Mouse (Mus musculus): ENCODE results near the gene Clk2. TPM values are rescaled to one million over a fixed set of nuclear protein-coding genes. Genes with fewer than 3 reads are reported as not detected.
"Not testable (repeated sequence)": the region's sequence is repeated elsewhere in the genome, so short reads cannot be mapped to it uniquely, and the experiment has no call there.

Gene Clk2
- total RNA-seq, 2 experiments from 2014 or later: 67.1 to 80.2 TPM

DNA sequence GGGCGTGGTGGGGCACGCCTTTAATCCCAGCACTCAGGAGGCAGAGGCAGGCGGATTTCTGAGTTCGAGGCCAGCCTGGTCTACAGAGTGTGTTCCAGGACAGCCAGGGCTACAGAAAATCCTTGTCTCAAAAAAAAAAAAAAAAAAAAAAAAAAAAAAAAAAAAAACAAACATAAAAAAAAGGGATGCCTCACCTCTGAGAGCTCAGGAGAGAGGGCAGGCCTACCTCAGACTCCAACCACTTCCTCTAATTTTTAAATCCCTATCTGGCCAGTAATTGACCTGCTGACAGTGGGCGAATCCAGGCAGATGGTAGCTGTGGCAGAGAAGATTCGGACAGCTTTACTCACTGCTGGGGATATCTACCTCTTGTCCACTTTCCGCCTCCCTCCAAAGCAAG, 51.8 kb downstream of the Clk2 start:
- ATAC-seq (replicated peaks; ENCODE audit: poor library complexity, severe bottlenecking): not testable (repeated sequence)

DNA sequence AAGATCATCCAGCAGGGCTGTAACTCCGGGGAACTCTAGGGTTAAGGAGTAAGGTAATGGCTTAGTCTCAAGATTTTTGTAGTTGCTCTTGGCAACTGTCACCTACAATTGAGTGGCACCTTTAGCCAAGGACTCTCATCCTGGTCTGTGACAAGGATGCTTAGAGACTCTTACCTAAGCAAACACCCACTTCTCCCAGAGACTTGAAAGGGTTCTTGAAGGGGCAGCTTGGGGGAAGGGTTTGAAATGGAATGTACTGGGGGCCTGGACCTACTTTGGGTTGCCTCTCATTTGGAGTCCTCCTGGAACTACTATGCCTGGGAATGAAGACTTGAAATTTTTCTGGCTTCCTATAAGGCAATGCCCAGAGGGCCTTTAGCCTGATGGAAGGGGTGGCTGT, 53.7 kb downstream of the Clk2 start:
- ATAC-seq (replicated peaks; ENCODE audit: poor library complexity, severe bottlenecking): no peak

DNA sequence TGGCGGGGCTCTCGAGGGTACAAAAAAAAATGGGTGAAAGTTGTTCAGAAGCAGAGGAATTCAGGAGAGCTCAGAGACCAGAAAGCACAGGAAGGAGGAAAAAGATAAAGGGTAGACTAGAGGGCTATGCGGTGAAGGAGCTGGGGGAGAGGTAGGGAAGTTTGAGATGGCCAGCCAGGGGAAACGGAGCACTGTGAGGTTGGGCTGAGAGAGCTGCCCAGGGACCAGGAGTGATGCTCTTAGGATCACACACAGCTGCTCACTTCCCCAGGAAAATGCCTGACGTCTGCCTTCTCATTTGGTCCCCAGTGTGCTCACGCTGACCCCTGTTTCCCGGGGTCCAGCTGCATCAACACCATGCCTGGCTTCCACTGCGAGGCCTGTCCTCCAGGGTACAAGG, 55.0 kb downstream of the Clk2 start:
- no peak for ATAC-seq (replicated peaks; ENCODE audit: poor library complexity, severe bottlenecking)

DNA sequence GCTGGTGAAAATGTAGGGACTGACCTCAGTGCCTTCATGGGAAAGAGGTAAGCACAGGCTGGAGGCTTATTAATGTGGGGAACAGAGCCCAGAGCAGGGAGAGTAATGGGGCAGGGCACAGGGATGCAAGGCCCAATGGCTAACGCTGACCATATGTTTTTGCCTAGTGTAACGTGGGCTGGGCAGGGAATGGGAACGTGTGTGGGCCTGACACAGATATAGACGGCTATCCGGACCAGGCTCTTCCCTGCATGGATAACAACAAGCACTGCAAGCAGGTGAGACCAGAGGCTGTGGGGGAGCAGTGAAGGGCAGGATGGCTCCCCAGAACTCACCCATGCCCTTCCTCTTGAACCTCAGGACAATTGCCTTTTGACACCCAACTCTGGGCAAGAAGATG, 56.6 kb downstream of the Clk2 start:
- no peak for ATAC-seq (replicated peaks; ENCODE audit: poor library complexity, severe bottlenecking)

DNA sequence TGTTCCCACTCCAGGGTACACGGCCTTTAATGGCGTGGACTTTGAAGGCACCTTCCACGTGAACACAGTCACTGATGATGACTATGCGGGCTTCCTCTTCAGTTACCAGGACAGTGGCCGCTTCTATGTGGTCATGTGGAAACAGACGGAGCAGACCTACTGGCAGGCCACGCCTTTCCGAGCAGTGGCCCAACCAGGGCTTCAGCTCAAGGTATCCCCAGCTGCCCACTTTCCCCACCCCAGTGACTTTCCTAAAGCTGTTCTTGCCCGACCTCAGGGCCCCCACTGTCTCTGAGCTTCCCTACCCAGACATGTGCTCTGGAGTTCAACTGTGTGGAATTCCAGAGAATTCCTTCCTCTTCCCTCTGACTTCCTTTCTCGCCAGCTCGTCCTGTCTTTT, 60.2 kb downstream of the Clk2 start:
- ATAC-seq (replicated peaks; ENCODE audit: poor library complexity, severe bottlenecking): no peak

DNA sequence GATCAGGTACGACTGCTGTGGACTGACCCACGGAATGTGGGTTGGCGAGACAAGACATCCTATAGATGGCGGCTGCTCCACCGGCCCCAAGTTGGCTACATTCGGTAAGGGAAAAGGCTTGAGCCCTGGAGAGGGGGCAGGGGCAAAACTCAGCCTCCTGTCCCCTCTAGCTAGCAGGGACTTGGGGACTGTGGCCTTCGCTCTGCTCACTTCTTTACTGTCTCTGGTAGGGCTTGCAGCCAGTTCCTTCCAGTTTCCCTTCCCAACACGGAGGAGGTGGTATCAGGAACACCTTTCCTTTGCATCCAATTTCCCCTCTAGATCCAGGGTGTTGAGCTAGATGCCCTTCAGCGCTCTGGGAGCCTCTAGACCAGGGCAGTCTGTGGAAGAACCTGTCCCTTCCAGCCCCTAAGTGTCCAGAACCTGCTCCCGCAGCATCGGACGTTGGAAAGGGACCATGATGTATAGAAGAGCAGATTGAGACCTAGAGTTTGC, 60.8 kb downstream of the Clk2 start:
- no peak for ATAC-seq (replicated peaks; ENCODE audit: poor library complexity, severe bottlenecking)

DNA sequence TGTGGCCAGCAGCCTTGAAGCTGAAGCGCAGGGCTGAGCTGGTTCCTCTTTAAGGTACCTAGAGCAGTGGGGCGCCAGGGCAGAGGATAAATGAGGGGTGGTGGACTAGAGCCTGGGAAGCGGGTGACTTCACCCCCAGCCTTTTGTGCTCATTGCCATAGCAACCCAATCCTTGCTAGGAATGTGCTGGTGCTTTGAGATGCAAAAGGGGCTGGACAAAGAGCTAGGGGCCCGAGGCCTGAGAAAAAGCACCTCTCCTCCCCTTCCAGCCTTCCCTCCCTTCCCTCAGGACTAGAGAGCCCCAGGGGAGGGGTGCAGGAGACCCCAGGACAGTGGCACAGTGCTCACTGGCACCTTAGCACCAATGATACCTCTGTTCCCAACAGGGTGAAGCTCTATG, 61.3 kb downstream of the Clk2 start:
- no peak for ATAC-seq (replicated peaks; ENCODE audit: poor library complexity, severe bottlenecking)

DNA sequence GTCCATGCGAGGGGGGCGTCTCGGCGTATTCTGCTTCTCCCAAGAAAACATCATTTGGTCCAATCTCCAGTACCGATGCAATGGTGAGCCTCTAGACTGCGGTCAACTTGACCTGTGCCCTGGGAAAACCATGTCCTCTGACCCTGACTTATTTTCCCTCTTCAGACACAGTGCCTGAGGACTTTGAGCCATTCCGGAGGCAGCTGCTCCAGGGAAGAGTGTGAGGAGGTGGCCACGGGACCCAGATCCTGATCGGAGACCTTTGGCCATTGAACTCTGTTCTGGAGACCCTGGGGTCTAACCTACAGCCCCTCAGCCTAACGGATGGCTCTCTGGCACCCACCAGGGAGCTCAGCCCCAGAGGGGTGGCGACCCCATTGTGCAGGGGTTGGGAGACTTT, 61.8 kb downstream of the Clk2 start:
- no peak for ATAC-seq (replicated peaks; ENCODE audit: poor library complexity, severe bottlenecking)

Other genes with a start within 250 kb of the Clk2 start
- 37.7 and 41.5 TPM in 2 replicates for gene Ash1l, start 214.2 kb upstream of the Clk2 start, total RNA-seq (2014; fragmentation: Nextera tagmentation)
- 17.0 and 23.5 TPM in 2 replicates for gene Ash1l, start 214.2 kb upstream of the Clk2 start, total RNA-seq (2017)
- gene Dap3, start 213.6 kb upstream of the Clk2 start, total RNA-seq (2014; fragmentation: Nextera tagmentation): 86.8 and 108 TPM in 2 replicates
- gene Dap3, start 213.6 kb upstream of the Clk2 start, total RNA-seq (2017): 83.9 and 89.5 TPM in 2 replicates
- gene Rusc1, start 71.5 kb upstream of the Clk2 start, total RNA-seq (2014; fragmentation: Nextera tagmentation): 34.0 and 34.2 TPM in 2 replicates
- 11.4 and 19.3 TPM in 2 replicates for gene Rusc1, start 71.5 kb upstream of the Clk2 start, total RNA-seq (2017)
- not detected in 2 replicates for gene Gm43738, start 63.7 kb upstream of the Clk2 start, total RNA-seq (2014; fragmentation: Nextera tagmentation)
- gene Gm43738, start 63.7 kb upstream of the Clk2 start, total RNA-seq (2017): not detected in 2 replicates
- 161 and 178 TPM in 2 replicates for gene Fdps, start 62.8 kb upstream of the Clk2 start, total RNA-seq (2014; fragmentation: Nextera tagmentation)
- gene Fdps, start 62.8 kb upstream of the Clk2 start, total RNA-seq (2017): 198 and 245 TPM in 2 replicates
- 0.32 TPM in 1 of 2 replicates, not detected in the other for gene Pklr, start 28.7 kb upstream of the Clk2 start, total RNA-seq (2014; fragmentation: Nextera tagmentation)
- 0.26 and 0.43 TPM in 2 replicates for gene Pklr, start 28.7 kb upstream of the Clk2 start, total RNA-seq (2017)
- 0.77 TPM in 1 of 2 replicates, not detected in the other for gene Hcn3, start 4.6 kb upstream of the Clk2 start, total RNA-seq (2014; fragmentation: Nextera tagmentation)
- gene Hcn3, start 4.6 kb upstream of the Clk2 start, total RNA-seq (2017): 0.56 and 0.82 TPM in 2 replicates
- gene Scamp3, start 12.7 kb downstream of the Clk2 start, total RNA-seq (2014; fragmentation: Nextera tagmentation): 59.6 and 99.0 TPM in 2 replicates
- gene Scamp3, start 12.7 kb downstream of the Clk2 start, total RNA-seq (2017): 32.9 and 37.2 TPM in 2 replicates
- 23.9 and 27.2 TPM in 2 replicates for gene Fam189b, start 18.3 kb downstream of the Clk2 start, total RNA-seq (2014; fragmentation: Nextera tagmentation)
- 2.5 and 2.9 TPM in 2 replicates for gene Fam189b, start 18.3 kb downstream of the Clk2 start, total RNA-seq (2017)
- gene Gba, start 38.1 kb downstream of the Clk2 start, total RNA-seq (2014; fragmentation: Nextera tagmentation): 39.7 and 74.2 TPM in 2 replicates
- gene Gba, start 38.1 kb downstream of the Clk2 start, total RNA-seq (2017): 49.3 and 50.5 TPM in 2 replicates
- gene Thbs3, start 50.4 kb downstream of the Clk2 start, total RNA-seq (2014; fragmentation: Nextera tagmentation): not detected in 2 replicates
- 0.13 TPM in 1 of 2 replicates, not detected in the other for gene Thbs3, start 50.4 kb downstream of the Clk2 start, total RNA-seq (2017)
- 78.6 and 102 TPM in 2 replicates for gene Mtx1, start 62.3 kb downstream of the Clk2 start, total RNA-seq (2014; fragmentation: Nextera tagmentation)
- gene Mtx1, start 62.3 kb downstream of the Clk2 start, total RNA-seq (2017): 76.4 and 114 TPM in 2 replicates
- not detected in 2 replicates for gene Muc1, start 64.3 kb downstream of the Clk2 start, total RNA-seq (2014; fragmentation: Nextera tagmentation)
- 0.04 TPM in 1 of 2 replicates, not detected in the other for gene Muc1, start 64.3 kb downstream of the Clk2 start, total RNA-seq (2017)
- 312 and 315 TPM in 2 replicates for gene Krtcap2, start 81.2 kb downstream of the Clk2 start, total RNA-seq (2014; fragmentation: Nextera tagmentation)
- gene Krtcap2, start 81.2 kb downstream of the Clk2 start, total RNA-seq (2017): 376 and 384 TPM in 2 replicates
- 3.7 and 6.0 TPM in 2 replicates for gene Trim46, start 81.5 kb downstream of the Clk2 start, total RNA-seq (2014; fragmentation: Nextera tagmentation)
- 0.52 and 2.8 TPM in 2 replicates for gene Trim46, start 81.5 kb downstream of the Clk2 start, total RNA-seq (2017)
- gene Dpm3, start 94.6 kb downstream of the Clk2 start, total RNA-seq (2014; fragmentation: Nextera tagmentation): 31.2 and 122 TPM in 2 replicates
- gene Dpm3, start 94.6 kb downstream of the Clk2 start, total RNA-seq (2017): 86.0 and 91.7 TPM in 2 replicates
- 55.0 and 80.7 TPM in 2 replicates for gene Slc50a1, start 105.8 kb downstream of the Clk2 start, total RNA-seq (2014; fragmentation: Nextera tagmentation)
- 62.0 and 65.0 TPM in 2 replicates for gene Slc50a1, start 105.8 kb downstream of the Clk2 start, total RNA-seq (2017)
- not detected in 2 replicates for gene Efna1, start 116.3 kb downstream of the Clk2 start, total RNA-seq (2014; fragmentation: Nextera tagmentation)
- gene Efna1, start 116.3 kb downstream of the Clk2 start, total RNA-seq (2017): not detected in 2 replicates
- not detected in 2 replicates for gene Efna3, start 158.2 kb downstream of the Clk2 start, total RNA-seq (2014; fragmentation: Nextera tagmentation)
- gene Efna3, start 158.2 kb downstream of the Clk2 start, total RNA-seq (2017): not detected in 2 replicates
- gene Efna4, start 173.2 kb downstream of the Clk2 start, total RNA-seq (2014; fragmentation: Nextera tagmentation): 0.66 and 2.1 TPM in 2 replicates
- not detected in 2 replicates for gene Efna4, start 173.2 kb downstream of the Clk2 start, total RNA-seq (2017)
- gene Adam15, start 185.2 kb downstream of the Clk2 start, total RNA-seq (2014; fragmentation: Nextera tagmentation): 42.7 and 80.7 TPM in 2 replicates
- 34.8 and 44.8 TPM in 2 replicates for gene Adam15, start 185.2 kb downstream of the Clk2 start, total RNA-seq (2017)
- not detected in 2 replicates for gene Dcst2, start 197.2 kb downstream of the Clk2 start, total RNA-seq (2014; fragmentation: Nextera tagmentation)
- not detected in 2 replicates for gene Dcst2, start 197.2 kb downstream of the Clk2 start, total RNA-seq (2017)
- gene Dcst1, start 200.5 kb downstream of the Clk2 start, total RNA-seq (2014; fragmentation: Nextera tagmentation): not detected in 2 replicates
- gene Dcst1, start 200.5 kb downstream of the Clk2 start, total RNA-seq (2017): not detected in 2 replicates
- gene Zbtb7b, start 230.0 kb downstream of the Clk2 start, total RNA-seq (2014; fragmentation: Nextera tagmentation): 8.5 and 18.6 TPM in 2 replicates
- gene Zbtb7b, start 230.0 kb downstream of the Clk2 start, total RNA-seq (2017): 7.5 and 14.0 TPM in 2 replicates
- gene Lenep, start 238.0 kb downstream of the Clk2 start, total RNA-seq (2014; fragmentation: Nextera tagmentation): 0.64 and 2.1 TPM in 2 replicates
- not detected in 2 replicates for gene Lenep, start 238.0 kb downstream of the Clk2 start, total RNA-seq (2017)
- 27.5 and 41.7 TPM in 2 replicates for gene Flad1, start 247.1 kb downstream of the Clk2 start, total RNA-seq (2014; fragmentation: Nextera tagmentation)
- 15.3 and 16.2 TPM in 2 replicates for gene Flad1, start 247.1 kb downstream of the Clk2 start, total RNA-seq (2017)